Mouse (Mus musculus): ENCODE results near the gene Trdmt1.

The Trdmt1 gene

DNA sequence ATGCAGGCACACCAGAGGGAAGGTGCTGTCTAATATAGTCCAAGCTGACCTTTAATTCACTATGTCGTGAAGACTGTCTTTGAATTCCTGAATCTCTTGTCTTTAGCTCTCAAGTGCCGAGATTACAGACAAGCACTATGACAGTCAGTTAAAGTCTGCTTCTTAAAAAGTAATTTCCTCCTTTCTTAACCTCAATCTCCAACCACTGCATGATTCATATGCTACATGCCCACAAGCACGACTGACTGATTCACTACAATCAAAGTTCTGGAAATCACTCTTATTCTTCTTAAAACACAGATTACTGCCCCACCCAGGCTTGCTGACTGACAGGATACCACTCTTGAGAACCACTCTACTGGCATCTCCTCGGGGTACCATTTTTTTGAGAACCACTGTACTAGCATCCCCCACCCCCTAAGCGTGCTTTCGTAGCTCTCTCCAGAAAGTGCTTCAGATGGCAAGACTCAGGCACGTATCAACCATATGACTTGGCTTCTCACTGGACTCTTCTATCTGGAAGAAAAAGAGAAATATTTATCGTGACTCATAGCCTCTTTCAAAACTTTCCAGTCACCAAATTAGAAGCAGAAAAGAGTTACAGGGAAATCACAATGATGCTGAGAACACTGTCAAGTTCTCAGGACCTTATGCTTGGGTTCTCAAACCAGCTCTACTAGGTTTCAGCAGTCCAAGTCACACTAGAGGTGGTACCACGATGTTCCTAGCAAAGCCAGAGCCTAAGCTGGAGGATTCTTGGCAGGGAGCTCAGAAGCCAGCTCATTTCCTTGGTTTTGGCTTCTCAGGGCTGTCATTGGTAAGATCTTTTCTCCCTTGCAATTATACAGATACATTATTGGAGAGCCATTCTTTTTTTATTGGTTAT is 12.9 kb upstream of the Trdmt1 start:
- no peak for DNase-seq (ENCODE audit: low spot score in 2 of 2)

DNA sequence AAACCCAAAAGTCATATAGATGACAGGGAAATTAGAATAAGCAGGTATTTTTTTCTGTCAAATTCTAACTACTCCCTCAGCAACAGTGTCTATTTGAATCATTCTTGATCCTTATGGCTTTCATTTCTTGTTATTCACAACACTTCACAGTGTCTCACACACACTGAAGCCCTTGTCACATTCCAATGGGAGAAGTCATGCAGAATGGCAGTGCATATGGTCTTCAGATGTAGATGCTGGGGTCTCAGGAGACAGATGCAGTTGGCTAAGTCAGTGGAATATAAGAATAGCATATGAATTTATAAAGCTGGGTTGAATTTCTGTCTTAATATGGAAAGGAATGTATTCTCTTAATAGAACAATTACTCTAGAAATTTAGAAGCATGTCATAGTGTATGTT is 11.8 kb upstream of the Trdmt1 start:
- no peak for DNase-seq (ENCODE audit: low spot score in 2 of 2)

DNA sequence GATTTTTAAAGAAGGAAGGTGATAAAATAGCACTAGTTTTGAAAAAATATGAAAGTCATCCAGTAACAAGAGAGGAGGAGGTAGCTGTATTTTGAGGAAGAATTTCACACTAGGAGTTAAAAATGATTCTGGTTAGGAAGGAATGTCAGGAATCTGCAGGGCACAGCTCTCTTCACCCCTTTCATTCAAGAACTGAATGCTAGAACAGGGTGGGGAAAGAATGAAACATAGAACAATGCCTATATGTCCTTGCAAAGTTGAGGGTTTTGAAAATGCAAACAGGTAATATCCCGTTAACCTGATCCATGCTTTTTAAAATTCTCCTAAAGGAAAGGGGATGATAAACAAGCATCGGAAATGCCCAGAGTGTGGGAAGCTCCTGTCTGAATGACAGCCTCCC is 9.5 kb upstream of the Trdmt1 start:
- DNase-seq (ENCODE audit: low spot score in 2 of 2): no peak

DNA sequence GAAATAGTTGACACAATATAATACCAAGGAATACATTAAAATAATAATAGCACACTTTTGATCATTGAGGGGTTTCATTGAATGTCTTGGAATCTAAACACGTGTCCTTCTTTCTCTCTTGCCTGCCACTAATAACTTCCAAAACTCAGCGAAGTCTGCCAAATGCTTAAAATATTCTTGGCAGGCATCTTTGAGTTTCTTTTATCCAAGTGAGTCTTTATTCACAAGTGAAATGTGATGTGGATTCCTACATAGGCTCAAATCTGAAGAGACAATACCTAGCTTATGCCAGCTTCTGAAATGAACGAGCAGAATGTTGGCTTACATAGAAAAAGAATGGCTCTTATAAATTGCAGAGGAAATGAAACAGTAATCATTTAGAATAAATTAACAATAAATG is 4.3 kb upstream of the Trdmt1 start:
- no peak for DNase-seq (ENCODE audit: low spot score in 2 of 2)

DNA sequence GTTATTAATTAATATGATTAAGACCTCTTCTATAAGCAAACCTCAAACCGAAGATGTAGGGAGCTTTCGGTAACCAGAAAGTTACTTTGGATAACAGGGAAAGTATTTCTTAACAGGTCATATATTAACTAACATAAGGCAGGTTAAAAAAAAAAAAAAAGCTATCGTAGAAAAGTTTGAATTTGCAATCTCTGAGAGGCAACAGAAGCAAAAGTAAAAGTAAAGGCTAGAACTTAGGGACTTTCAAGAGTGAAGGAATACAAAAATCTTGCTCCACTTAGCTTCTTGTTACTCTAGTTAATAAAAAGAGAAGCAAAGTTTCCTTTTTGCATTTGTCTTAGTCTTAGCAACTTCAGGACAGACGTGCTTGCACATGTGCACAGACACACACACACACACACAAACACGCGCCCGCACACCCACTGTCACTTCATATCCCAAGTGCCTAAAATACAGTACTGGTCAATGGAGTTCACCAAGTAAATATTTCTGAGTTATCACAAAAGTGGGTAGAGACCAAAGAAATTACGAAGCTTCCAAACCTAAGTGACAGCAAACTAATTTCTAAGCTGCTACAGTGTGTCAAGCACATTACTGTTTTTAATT is 846 bp downstream of the Trdmt1 start:
- no peak for DNase-seq (ENCODE audit: low spot score in 2 of 2)

DNA sequence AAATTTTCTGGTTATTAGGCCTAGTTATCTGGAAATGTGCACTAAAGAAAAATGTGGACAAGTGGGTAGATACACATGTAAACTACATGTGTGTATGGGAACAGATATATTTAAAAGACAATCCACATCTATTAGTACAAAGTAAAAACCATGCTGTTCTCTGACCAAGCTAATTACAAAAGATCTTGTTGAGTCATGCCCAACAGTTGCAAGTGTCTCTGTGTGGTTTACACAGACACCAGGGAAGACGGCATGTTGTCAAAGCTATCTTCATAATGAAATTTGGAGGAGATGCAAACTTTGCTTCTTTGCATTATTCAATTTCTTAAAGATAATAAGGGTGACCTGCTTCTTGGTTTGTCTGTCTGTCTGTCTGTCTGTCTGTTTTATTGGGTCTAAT is 4.6 kb downstream of the Trdmt1 start:
- no peak for DNase-seq (ENCODE audit: low spot score in 2 of 2)

DNA sequence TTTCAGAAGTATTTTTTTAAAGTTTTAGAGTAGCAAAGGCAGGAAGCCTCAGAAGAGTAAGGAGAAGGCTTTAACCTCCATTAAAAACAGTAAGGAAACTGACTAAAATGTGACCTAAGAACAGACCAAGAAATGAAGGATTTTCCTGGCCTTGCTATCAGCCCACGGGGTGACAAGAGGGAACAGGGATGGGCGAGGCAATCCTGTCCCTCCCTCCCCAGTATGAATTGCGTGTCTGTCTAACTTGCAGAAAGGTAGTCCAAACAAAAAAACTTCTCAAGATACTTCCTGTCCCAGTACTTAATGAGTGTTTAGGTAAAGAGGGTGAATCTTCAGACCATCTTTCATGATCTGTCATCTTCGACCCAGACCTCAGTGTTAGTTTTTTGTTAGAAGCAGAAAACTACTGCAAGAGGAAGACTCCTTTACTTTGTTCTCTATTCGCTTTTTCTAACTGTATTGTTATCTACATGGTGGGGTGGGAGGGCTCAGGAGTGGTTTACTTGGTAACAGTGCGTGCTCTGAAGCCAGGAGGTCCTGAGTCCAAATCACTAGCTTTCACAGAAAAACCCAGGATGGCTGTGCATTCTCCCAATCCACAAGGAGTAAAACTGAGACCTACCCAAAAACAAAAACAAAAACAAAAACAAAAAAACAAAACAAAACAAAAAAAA is 5.6 kb downstream of the Trdmt1 start:
- DNase-seq (ENCODE audit: low spot score in 2 of 2): no peak

DNA sequence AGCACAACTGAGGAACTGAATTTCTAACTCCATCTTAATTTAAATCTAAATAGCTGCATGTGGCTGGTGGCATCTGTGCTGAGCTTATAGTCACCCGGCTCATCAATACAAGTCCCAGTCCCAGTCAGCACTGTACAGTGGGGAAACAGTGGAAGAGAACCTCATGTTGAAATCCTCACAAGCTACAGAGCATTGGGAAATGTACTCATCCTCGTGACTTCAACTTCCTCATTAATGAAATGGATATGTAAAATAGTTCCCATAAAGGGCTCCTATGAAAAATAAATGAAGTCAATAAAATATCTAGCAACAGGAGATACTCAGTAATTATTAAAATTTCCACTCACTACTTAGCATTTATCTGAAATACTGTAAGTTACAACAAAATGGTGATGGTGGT is 6.2 kb downstream of the Trdmt1 start:
- DNase-seq (ENCODE audit: low spot score in 2 of 2): no peak

DNA sequence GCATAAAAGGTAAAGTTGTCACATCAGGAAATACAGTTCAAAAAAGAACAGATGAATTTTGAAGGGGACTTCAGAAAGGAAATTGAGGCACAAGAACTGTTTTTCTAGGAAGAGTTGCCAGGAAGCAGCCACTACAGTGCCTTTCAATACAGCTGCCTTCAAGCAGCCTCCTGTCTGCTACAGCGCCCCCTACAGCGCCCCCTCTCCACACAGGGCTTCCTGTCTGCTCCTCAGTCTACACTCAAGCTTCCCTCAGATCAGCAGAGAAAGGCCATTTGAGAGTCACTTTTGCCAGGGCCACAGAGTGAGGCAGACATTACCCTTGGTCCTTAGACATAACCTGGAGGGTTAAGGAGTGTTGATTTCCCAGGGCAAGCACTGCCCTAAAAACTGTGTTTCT is 6.7 kb downstream of the Trdmt1 start:
- DNase-seq (ENCODE audit: low spot score in 2 of 2): peak in 1 of 2 experiments; percentile 9

DNA sequence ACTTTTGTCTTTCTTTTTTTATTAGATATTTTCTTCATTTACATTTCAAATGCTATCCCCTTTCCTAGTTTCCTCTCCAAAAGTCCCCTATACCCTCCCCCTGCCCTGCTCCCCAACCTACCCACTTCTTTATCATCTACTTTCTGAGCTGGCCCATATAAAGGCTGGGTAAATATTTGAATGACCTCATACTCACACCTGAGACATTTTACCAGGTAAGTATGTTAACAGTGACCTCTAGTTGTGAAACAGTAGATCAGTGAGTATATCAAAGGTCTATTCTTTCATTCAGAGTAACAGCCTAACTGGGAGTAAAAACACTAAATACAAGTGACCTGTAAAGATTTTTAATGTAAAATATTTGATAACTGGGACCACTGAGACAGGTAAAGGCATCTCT is 7.7 kb downstream of the Trdmt1 start:
- no peak for DNase-seq (ENCODE audit: low spot score in 2 of 2)

DNA sequence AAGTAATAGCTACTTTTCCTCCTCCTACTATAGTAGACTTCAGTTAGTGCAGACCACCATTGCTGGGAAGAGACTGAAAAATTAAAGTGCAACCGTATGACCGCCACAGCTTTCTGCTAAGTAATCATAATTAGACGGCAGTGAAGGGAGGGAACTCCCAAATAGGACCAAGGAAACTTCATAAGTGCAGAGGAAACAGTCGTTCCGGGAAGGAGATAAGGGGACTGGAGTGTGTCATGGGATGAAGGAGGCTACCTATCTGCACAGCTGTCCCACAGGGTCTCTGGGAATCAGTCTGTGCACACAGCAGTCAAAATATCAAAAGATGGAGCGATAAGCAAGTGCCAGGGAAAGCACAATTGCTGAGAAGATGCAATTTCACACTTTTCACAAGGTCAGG is 13.8 kb downstream of the Trdmt1 start:
- DNase-seq (ENCODE audit: low spot score in 2 of 2): no peak

DNA sequence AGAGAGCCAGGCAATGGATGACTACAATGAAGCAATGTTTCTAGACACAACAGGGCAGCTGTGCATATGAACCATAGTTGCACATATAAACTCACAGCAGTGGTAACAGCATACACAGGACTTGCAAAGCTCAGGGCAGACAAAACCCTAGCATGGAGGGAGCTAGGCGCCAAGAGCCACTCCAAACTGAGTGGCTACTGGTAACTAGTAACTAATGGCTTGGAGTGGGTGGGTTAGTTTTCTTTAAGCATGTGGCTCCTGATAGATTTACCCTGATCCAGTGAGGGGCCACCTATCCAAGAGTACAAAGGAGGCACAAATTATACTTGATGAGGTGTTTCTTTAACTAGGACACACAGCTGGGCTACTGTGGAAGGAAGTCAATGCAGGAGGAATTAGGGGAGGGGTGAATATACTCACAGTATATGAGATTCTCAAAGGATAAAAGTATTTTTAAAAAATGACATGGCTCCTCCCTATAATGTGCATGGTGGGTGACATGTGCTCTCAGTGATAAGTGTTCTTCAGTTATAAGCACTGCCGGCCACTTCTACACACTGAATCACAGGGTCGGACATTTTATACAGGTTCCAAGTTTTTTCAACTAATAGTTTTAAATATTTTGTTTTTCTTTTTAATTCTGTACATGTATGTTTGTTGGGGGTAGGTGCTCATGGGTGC is 15.1 kb downstream of the Trdmt1 start:
- DNase-seq (ENCODE audit: low spot score in 2 of 2): no peak

DNA sequence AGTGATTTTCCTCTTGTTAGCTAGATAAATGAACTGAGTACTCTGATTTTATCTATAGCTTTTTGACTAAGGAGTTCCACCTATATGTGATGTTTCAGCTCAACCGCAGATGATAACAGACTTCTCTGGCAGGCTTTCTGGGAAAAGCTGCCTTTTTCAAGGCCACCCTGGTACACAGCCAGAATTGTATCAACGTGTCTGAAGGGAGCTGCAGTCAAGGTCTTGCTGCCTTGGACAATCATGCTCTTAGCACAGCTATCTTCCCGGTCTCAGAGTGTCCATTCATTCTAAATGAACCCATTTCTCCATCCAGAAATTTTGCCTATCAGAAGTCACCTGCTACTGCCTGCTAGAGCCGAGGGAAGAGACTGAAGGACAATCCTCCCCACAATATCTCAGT is 16.9 kb downstream of the Trdmt1 start:
- no peak for DNase-seq (ENCODE audit: low spot score in 2 of 2)

DNA sequence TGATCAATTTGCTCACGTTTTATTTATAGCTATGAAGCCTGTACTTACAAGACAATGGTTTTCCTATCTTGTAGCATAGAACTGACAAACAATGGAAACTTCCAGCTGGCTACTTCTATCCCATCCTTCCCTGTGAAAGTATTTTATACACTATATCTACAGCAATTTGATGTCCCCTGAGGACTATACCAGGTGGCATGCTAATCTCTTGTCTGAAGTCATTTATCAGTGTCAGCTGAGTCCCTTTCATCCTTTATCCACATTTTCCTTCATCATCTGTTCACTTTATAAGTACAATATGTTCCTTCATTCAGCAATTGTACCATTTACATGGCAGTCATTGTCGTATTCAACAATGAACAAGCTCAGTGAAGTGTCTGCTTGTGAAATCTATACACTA is 17.3 kb downstream of the Trdmt1 start:
- no peak for DNase-seq (ENCODE audit: low spot score in 2 of 2)

DNA sequence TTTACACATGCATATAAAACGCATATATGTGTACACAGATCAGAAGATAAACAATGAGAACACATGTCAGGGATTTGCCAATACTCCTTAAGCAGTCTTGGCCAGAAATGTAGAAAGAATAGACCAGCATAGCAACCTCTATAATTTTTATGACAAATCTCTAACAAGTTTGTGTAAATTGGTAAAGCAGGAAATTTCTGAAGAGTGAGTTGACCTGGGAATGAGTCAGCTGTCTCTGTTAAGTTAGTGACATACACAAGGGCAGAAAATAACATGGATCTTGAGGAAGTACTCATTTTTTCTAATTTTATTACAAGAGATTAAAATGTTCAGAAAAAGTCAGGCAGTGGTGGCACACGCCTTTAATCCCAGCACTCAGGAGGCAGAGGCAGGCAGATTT is 18.3 kb downstream of the Trdmt1 start:
- no peak for DNase-seq (ENCODE audit: low spot score in 2 of 2)

DNA sequence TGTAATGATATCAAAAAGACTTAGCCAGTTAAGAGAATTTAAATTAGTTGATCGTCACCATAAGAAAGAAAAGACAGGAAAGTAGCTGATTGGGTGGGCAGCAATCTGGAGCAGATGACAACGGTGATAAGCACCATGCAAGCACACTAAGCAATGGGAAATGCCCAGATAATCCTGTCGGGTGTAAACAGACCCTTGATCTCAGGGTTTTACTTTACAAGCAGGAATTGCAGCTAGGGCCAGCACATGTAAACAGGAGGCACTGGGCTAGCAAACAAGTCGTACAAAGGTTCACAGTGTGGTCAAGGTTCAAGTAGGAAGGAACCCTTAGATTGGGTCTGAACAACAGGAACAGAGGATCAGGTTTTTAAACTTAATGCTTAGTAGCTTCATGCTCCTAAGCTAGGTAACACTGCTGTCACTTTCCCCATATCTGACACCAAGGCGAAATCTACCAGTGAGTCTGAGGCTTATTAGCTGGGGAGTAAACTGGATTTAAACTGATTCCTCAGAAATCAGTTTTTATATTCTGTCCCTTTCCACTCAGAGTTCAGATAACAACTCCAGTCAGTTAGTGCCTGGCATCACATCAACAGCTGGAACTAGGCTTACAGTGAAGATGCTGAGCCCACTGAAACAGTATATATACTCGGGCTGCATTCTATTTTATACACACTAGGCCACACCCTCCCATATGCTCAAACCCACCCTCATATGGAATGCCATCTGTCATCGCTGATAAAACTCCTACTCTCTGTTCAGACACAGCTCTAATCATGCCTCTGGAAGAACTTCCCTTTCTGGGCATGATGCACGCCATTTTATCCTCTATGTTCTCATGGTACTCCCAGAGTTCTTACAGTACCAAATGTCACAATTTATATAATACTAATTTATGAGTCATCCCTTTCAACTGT is 20.7 kb downstream of the Trdmt1 start:
- no peak for DNase-seq (ENCODE audit: low spot score in 2 of 2)

DNA sequence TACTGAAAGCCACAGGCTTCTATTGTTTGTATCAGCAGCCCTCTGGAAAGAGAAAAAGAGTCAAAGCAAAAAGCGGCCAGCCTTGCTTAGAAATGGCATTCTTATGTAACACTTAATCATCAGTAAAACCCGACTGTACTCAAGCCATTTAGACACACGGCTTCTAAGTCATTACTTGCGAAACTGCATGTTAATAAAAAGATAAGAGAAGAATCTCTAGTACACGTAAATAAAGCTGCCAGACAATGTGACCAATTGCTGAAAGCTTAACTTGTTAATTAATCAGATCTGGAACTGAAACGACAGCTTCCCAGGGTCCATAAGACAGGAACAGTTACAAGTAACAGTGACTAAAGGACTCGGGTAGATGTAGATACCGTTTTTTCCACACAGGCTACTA is 22.4 kb downstream of the Trdmt1 start:
- no peak for DNase-seq (ENCODE audit: low spot score in 2 of 2)

DNA sequence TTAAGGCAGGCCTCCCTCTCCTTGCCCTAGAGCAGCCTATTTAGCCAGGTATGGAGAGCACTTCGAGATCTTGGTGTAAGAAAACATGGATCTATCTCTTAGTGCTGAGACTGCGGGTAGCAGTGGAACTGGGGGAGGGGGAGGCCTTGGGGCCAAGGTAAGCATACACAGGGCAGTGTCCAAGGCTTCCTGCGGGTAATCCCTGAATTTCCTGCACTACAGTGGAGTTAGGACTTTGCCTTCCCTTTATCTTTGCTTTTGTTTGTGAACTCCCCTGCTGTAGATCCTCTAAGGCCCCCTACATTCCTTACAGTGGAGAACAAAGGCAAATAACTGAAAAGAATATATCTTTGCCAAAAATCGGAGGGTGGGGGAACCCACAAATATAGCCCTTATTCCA is 29.5 kb downstream of the Trdmt1 start:
- no peak for DNase-seq (ENCODE audit: low spot score in 2 of 2)

DNA sequence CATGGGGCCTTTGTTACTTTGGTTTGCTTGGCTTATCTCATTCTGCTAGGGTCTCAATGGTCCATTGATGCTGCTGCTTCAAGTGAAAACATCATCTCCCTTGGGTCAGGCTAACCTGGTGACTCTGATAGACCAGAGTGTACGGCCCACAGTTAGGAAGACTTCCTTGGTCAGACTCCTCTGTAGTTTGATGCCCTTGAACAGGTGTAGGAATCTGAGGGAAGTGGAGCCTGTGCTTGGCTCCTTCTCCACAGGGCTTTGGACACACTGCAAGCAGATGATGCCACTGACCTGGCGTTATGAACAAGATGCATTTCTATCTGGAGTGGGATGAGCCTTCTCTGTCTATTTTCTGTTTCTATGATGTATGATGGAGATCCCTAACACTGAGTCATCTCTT is 41.8 kb downstream of the Trdmt1 start:
- DNase-seq (ENCODE audit: low spot score in 2 of 2): no peak

DNA sequence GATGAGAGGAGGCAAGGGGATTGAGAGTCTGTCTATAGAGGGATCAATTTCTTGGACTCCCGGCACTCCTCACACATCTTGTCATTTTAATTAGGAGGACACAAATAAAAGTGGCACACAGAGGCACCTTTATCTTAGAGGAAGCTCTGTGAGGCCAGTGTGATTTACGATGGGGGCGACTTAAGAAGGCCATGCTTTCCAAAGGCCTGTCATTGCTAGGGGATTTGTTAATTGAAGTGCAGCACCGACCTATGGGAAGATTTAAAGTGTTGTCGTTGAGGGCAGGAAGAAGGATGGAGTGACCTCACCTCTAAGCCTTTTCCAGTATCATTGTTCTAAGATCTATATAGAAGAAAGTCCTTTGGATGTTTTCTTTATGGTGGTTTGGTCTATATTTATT is 42.9 kb downstream of the Trdmt1 start:
- no peak for DNase-seq (ENCODE audit: low spot score in 2 of 2)

DNA sequence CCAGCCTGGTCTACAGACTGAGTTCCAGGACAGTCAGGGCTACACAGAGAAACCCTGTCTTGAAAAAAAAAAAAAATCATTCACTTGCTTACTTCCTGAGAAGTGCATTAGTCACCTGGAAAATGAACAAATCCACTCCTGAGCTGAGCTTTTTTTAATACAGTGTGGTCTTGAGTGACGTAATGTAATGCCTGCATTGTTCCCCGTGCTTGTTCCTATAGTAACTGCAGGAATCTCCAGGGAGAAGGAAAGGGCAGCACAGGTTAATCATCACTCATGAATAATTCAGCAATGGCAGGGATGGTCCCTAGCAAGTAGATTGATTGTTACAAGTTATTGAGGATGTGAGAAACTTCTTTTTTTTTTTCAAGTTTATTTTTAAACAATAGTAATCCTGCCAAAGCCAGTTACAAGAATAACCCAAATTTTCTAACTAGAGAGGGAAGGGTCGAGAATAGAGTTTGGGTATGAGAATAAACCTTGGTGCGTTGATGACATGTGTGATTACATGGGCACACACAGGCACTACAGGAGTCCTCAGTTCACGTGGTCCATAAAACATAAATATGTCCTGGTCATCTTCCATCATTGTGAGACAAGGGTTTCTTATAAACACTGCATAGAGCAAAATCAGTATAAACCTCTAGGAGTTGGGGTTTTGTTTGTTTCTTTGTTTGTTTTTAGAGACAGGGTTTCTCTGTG is 44.0 kb downstream of the Trdmt1 start:
- no peak for DNase-seq (ENCODE audit: low spot score in 2 of 2)
